Mouse (Mus musculus): Measurements from ENCODE around the gene Olfr231. TPM values are rescaled to one million over a fixed set of nuclear protein-coding genes. Genes with fewer than 3 reads are reported as not detected.

Gene Olfr231
- polyA plus RNA-seq, 1 experiment = not detected

DNA sequence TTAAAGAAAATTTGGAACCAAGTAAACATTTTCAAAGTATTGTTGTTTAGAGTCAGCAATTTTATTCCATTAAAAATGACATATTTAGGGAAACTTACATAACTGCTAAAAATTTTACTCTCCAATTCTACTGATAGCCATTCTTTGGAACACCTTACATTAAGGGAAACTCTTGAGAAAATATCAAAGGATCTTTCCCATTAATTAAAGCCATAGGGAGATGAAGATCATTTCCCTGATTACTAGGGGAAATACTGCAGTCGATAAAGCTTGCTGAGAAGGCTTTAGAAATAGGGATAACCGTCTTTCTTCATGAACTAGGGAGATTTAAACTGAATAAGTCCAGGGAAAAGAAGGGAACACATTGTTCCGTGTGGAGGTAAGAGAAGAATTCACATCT lies 10.3 kb upstream of the Olfr231 start, which contains the start of gene Olfr424:
Olfr424 (plus strand) TSS at position 301 of the 400 bp plus-strand sequence.
- WGBS = 62% methylated on average over 3 of the region's 3 CpGs
- Histone ChIP-seq H3K4me3 (ENCODE audit: insufficient read depth, low read depth, low read length) (no peak within 1 kb of the TSS), H3K4me1 (ENCODE audit: control insufficient read depth, insufficient read depth, low read length) (no peaks in the 10 kb centered on the region)

GRCm38 (mm10) chr1:174103735-174104134 lies 17.2 kb downstream of the Olfr231 start:
- no peak overlapping the region for H3K4me3 ChIP-seq (ENCODE audit: insufficient read depth, low read depth, low read length)
- no peak for TF ChIP-seq CTCF (IDR thresholded peaks at IDR 0.05; ENCODE audit: insufficient read depth, low read depth, low read length)
- TF ChIP-seq POLR2A (IDR thresholded peaks at IDR 0.05; ENCODE audit: insufficient read depth, low read depth, low read length) = no peak
- H3K27ac ChIP-seq (ENCODE audit: insufficient read depth, low read depth, low read length) = no peak overlapping the region
- no peaks in the 10 kb centered on the region for H3K4me1 ChIP-seq (ENCODE audit: control insufficient read depth, insufficient read depth, low read length)
- WGBS = 70% methylated on average over 2 of the region's 2 CpGs

More for the DNA sequence above, 10.3 kb upstream of the Olfr231 start, which contains the start of gene Olfr424:
- no peak for TF ChIP-seq POLR2A (IDR thresholded peaks at IDR 0.05; ENCODE audit: insufficient read depth, low read depth, low read length)
- TF ChIP-seq CTCF (IDR thresholded peaks at IDR 0.05; ENCODE audit: insufficient read depth, low read depth, low read length) = no peak
- H3K27ac ChIP-seq (ENCODE audit: insufficient read depth, low read depth, low read length) = no peak within 1 kb of the TSS

DNA sequence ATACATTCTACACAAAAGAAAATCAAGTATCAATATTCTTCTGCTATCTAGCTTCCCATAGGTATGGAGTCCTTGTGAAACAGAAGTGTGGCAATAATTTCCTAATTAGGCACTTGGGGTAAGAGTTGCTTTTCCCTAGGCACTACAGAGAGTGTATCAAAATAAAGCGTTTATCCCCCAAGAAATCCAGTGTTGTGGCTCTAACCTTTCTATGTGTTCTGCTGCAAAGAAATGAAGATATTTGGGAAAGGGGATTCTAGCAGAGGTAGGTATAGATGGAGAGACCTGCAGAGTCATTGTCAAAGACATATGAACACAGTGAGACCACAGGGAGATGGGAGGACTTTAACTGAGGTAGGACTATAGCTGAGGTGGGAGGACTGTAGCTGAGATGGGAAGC lies 24.4 kb downstream of the Olfr231 start, which contains the start of gene Olfr427:
Olfr427 (plus strand) TSS at position 301 of the 400 bp plus-strand sequence.
- TF ChIP-seq POLR2A (IDR thresholded peaks at IDR 0.05; ENCODE audit: insufficient read depth, low read depth, low read length) (no peak), CTCF (IDR thresholded peaks at IDR 0.05; ENCODE audit: insufficient read depth, low read depth, low read length) (no peak)
- WGBS = 96% methylated on average over 1 of the region's 1 CpGs
- Histone ChIP-seq H3K4me1 (ENCODE audit: control insufficient read depth, insufficient read depth, low read length) (no peaks in the 10 kb centered on the region), H3K27ac (ENCODE audit: insufficient read depth, low read depth, low read length) (no peak within 1 kb of the TSS), H3K4me3 (ENCODE audit: insufficient read depth, low read depth, low read length) (no peak within 1 kb of the TSS)

GRCm38 (mm10) chr1:174084031-174084430 lies 36.9 kb downstream of the Olfr231 start, which contains the start of gene Olfr429:
Gene Olfr429 (plus strand): TSS chr1:174084331.
- H3K27ac ChIP-seq (ENCODE audit: insufficient read depth, low read depth, low read length) = no peak within 1 kb of the TSS
- WGBS = 98% methylated on average over 2 of the region's 2 CpGs
- TF ChIP-seq POLR2A (IDR thresholded peaks at IDR 0.05; ENCODE audit: insufficient read depth, low read depth, low read length) (no peak), CTCF (IDR thresholded peaks at IDR 0.05; ENCODE audit: insufficient read depth, low read depth, low read length) (no peak)

DNA sequence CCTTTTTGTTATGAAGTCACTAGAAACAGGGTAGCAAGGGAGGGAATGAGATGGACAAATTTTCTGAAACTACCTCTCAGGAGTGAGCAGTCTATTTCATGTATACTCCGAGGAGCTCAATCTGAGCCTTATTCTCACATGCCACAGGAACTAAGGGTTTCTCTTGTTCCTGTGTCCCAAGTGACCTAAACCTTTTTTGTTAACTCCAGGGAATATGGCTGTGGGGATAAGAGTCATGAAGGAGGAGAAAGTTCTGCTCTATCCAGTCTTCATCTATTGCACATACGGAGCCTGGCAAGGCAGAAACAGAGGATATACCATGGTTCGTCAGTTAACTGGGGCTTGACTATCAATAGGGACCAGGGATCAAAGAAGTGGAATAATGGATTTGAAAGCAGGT lies 54.7 kb downstream of the Olfr231 start, which contains the start of gene Olfr430:
Olfr430 (plus strand) TSS at position 301 of the 400 bp plus-strand sequence.
- no peak for TF ChIP-seq POLR2A (IDR thresholded peaks at IDR 0.05; ENCODE audit: insufficient read depth, low read depth, low read length)
- Histone ChIP-seq H3K4me1 (ENCODE audit: control insufficient read depth, insufficient read depth, low read length) (no peaks in the 10 kb centered on the region), H3K27ac (ENCODE audit: insufficient read depth, low read depth, low read length) (no peak within 1 kb of the TSS), H3K4me3 (ENCODE audit: insufficient read depth, low read depth, low read length) (no peak within 1 kb of the TSS)
- WGBS = 88% methylated on average over 3 of the region's 3 CpGs

More at GRCm38 (mm10) chr1:174084031-174084430, 36.9 kb downstream of the Olfr231 start, which contains the start of gene Olfr429:
- H3K4me1 ChIP-seq (ENCODE audit: control insufficient read depth, insufficient read depth, low read length) = no peaks in the 10 kb centered on the region
- H3K4me3 ChIP-seq (ENCODE audit: insufficient read depth, low read depth, low read length) = no peak within 1 kb of the TSS

Other genes with a start within 250 kb of the Olfr231 start
- gene Ifi211, start 208.1 kb downstream of the Olfr231 start, polyA plus RNA-seq (2012; ENCODE audit: insufficient read depth, insufficient read length, low replicate concordance, missing spikeins) = not detected in 2 replicates
- gene Mndal, start 178.7 kb downstream of the Olfr231 start, polyA plus RNA-seq (2012; ENCODE audit: insufficient read depth, insufficient read length, low replicate concordance, missing spikeins) = not detected in 2 replicates
- not detected in 2 replicates for gene Ifi203, start 178.5 kb downstream of the Olfr231 start, polyA plus RNA-seq (2012; ENCODE audit: insufficient read depth, insufficient read length, low replicate concordance, missing spikeins)
- not detected in 2 replicates for gene Ifi202b, start 138.4 kb downstream of the Olfr231 start, polyA plus RNA-seq (2012; ENCODE audit: insufficient read depth, insufficient read length, low replicate concordance, missing spikeins)
- 191 TPM in 1 of 2 replicates, not detected in the other for gene Ifi205, start 89.4 kb downstream of the Olfr231 start, polyA plus RNA-seq (2012; ENCODE audit: insufficient read depth, insufficient read length, low replicate concordance, missing spikeins)
- not detected in 2 replicates for gene Olfr433, start 80.5 kb downstream of the Olfr231 start, polyA plus RNA-seq (2012; ENCODE audit: insufficient read depth, insufficient read length, low replicate concordance, missing spikeins)
- gene Olfr432, start 72.0 kb downstream of the Olfr231 start, polyA plus RNA-seq (2012; ENCODE audit: insufficient read depth, insufficient read length, low replicate concordance, missing spikeins) = not detected in 2 replicates
- not detected in 2 replicates for gene Olfr430, start 54.6 kb downstream of the Olfr231 start, polyA plus RNA-seq (2012; ENCODE audit: insufficient read depth, insufficient read length, low replicate concordance, missing spikeins)
- gene Olfr429, start 36.8 kb downstream of the Olfr231 start, polyA plus RNA-seq (2012; ENCODE audit: insufficient read depth, insufficient read length, low replicate concordance, missing spikeins) = not detected in 2 replicates
- gene Olfr427, start 24.3 kb downstream of the Olfr231 start, polyA plus RNA-seq (2012; ENCODE audit: insufficient read depth, insufficient read length, low replicate concordance, missing spikeins) = not detected in 2 replicates
- gene Olfr424, start 10.4 kb upstream of the Olfr231 start, polyA plus RNA-seq (2012; ENCODE audit: insufficient read depth, insufficient read length, low replicate concordance, missing spikeins) = not detected in 2 replicates
- not detected in 2 replicates for gene Olfr420, start 34.5 kb upstream of the Olfr231 start, polyA plus RNA-seq (2012; ENCODE audit: insufficient read depth, insufficient read length, low replicate concordance, missing spikeins)
- not detected in 2 replicates for gene Spta1, start 51.6 kb upstream of the Olfr231 start, polyA plus RNA-seq (2012; ENCODE audit: insufficient read depth, insufficient read length, low replicate concordance, missing spikeins)
- gene Olfr419, start 130.9 kb upstream of the Olfr231 start, polyA plus RNA-seq (2012; ENCODE audit: insufficient read depth, insufficient read length, low replicate concordance, missing spikeins) = not detected in 2 replicates
- not detected in 2 replicates for gene Mptx1, start 209.4 kb upstream of the Olfr231 start, polyA plus RNA-seq (2012; ENCODE audit: insufficient read depth, insufficient read length, low replicate concordance, missing spikeins)
- not detected in 2 replicates for gene Olfr417, start 244.0 kb upstream of the Olfr231 start, polyA plus RNA-seq (2012; ENCODE audit: insufficient read depth, insufficient read length, low replicate concordance, missing spikeins)

Measured in olfactory bulb, adult 2 months (tissue).